Mouse (Mus musculus) liver (tissue): ENCODE data around the gene Sema4a.

ENCODE experiments used
- DNase-seq: peaks from one replicate; pipeline ENCODE4 v3.0.0-alpha.2; 2020; ENCODE audit warnings: mixed read lengths

The Sema4a gene

GRCm38 (mm10) chr3:88460983-88461696 is at the start of gene Sema4a:
Sema4a (minus strand) TSS chr3:88461182.
- no peak for DNase-seq

GRCm38 (mm10) chr3:88509692-88510420 is 48.9 kb upstream of the Sema4a start, which contains the start of gene Lmna:
Lmna (minus strand) TSS chr3:88509956.
- DNase-seq: peak; percentile 93

- DNase-seq: no peak
Observed at GRCm38 (mm10) chr3:88509250-88509649, 48.3 kb upstream of the Sema4a start.

GRCm38 (mm10) chr3:88505765-88506164 is 44.8 kb upstream of the Sema4a start:
- no peak for DNase-seq

GRCm38 (mm10) chr3:88505081-88505480 is 44.1 kb upstream of the Sema4a start:
- no peak for DNase-seq

GRCm38 (mm10) chr3:88503881-88504746 is 43.1 kb upstream of the Sema4a start:
- DNase-seq: no peak

- no peak for DNase-seq
Observed at GRCm38 (mm10) chr3:88503505-88503863, 42.5 kb upstream of the Sema4a start.

- DNase-seq: peak; percentile 93
Observed at GRCm38 (mm10) chr3:88502641-88503504, 41.9 kb upstream of the Sema4a start.

GRCm38 (mm10) chr3:88502031-88502571 is 41.1 kb upstream of the Sema4a start:
- DNase-seq: no peak

- DNase-seq: peak; percentile 74
Observed at GRCm38 (mm10) chr3:88501366-88502030, 40.5 kb upstream of the Sema4a start.

- peak; percentile 52 for DNase-seq
Observed at GRCm38 (mm10) chr3:88500655-88501365, 39.8 kb upstream of the Sema4a start.

- DNase-seq: no peak
Observed at GRCm38 (mm10) chr3:88500087-88500486, 39.1 kb upstream of the Sema4a start.

GRCm38 (mm10) chr3:88499580-88499979 is 38.6 kb upstream of the Sema4a start:
- DNase-seq: no peak

- DNase-seq: peak; percentile 23
Observed at GRCm38 (mm10) chr3:88495741-88496415, 34.9 kb upstream of the Sema4a start.

GRCm38 (mm10) chr3:88494836-88495628 is 34.0 kb upstream of the Sema4a start:
- DNase-seq: peak; percentile 69

- peak; percentile 75 for DNase-seq
Observed at GRCm38 (mm10) chr3:88493706-88494582, 33.0 kb upstream of the Sema4a start.

GRCm38 (mm10) chr3:88487396-88487795 is 26.4 kb upstream of the Sema4a start:
- DNase-seq: no peak

GRCm38 (mm10) chr3:88486887-88487286 is 25.9 kb upstream of the Sema4a start:
- DNase-seq: no peak
